Mouse (Mus musculus) brain, embryonic 14.5 days (tissue): ENCODE measurements around the gene Tlk2.

Experiments
- CTCF ChIP-seq: fragments of 200-500 bp; IDR thresholded peaks from 2 replicates; pipeline ENCODE4 v1.5.1; 2012; ENCODE audit warnings: inconsistent platforms, mild to moderate bottlenecking, moderate library complexity, borderline replicate concordance; ENCODE audit not compliant: insufficient read depth, insufficient read length; ENCODE audit errors: extremely low read depth
- POLR2A ChIP-seq: fragments of 200-500 bp; IDR thresholded peaks from 2 replicates; pipeline ENCODE4 v1.6.1; 2012; ENCODE audit warnings: mild to moderate bottlenecking, inconsistent platforms, borderline replicate concordance; ENCODE audit not compliant: poor library complexity, insufficient read depth, insufficient read length, severe bottlenecking; ENCODE audit errors: extremely low read depth

GRCm38 (mm10) chr11:105181689-105182460 is 3.3 kb downstream of the Tlk2 start:
- TF ChIP-seq CTCF (no peak), POLR2A (0 out of 2 replicates have a peak, but pooled peaks have one; percentile 16)
